Mouse (Mus musculus) kidney, postnatal 4 days (tissue): ENCODE data around the gene Pnlip.

Experiments used
- DNase-seq, 2 experiments: peaks; one replicate each; pipeline ENCODE4 v3.0.0; 2021; ENCODE audit warnings: mixed read lengths in 2 of 2

Pnlip gene

GRCm38 (mm10) chr19:58727756-58728155 is 75.5 kb downstream of the Pnlip start:
- DNase-seq = no peak

GRCm38 (mm10) chr19:58728445-58729031 is 76.2 kb downstream of the Pnlip start, which contains the start of gene Pnliprp1:
Pnliprp1 (plus strand) TSS chr19:58728887.
- DNase-seq = no peak
